Mouse (Mus musculus): ENCODE data around the gene Rab7b. TPM values are rescaled to one million over a fixed set of nuclear protein-coding genes. Genes with fewer than 3 reads are reported as not detected.

Rab7b gene
- polyA plus RNA-seq, 1 experiment from 2014 or later, result 1.4 TPM

DNA sequence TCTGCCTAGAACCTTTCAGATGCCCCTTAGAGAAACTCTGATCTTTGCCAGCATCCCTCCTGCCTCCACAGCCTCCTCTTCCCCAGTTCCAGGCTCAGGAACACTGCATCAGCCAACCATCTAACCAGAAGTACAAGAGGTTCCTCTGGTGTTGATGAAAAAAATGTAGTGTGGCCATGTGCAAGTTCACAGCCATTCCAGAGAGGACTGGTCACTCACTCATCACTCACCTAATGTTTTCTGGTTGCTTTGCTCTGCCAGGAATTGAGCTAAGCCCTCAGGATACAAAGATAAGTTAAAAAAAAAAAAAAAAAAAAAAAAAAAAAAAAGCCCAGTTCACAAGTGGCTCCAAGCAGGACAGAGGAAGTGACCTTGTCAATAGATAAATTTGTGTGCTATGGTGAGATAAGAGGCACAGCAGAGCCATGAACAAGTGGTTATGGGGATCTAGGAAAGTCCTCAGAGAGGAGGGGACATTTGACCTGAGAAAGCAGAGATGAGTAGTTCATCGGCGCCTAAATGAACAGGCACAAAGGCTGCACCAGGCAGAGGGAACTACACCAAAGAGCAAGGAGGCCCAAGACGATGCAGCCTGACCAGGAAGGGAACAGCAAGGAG is 65.8 kb downstream of the Rab7b start:
- ATAC-seq (ENCODE audit: low FRiP score, low TSS enrichment), result no peak
- 57% methylated on average over 3 of the region's 3 CpGs for WGBS
- H3K9me3 ChIP-seq (ENCODE audit: control insufficient read depth, low read length), result no peaks in the 10 kb centered on the region
- no peak overlapping the region for H3K4me2 ChIP-seq (replicated peaks; ENCODE audit: low read depth, low read length)
- H3K27ac ChIP-seq (ENCODE audit: low read depth, low read length), result no peak overlapping the region
- H3K4me3 ChIP-seq (ENCODE audit: low read length), result no peak overlapping the region
- no peaks in the 10 kb centered on the region for H3K36me3 ChIP-seq (ENCODE audit: control insufficient read depth, insufficient read depth, low read length)
- H3K27me3 ChIP-seq (ENCODE audit: control insufficient read depth, insufficient read depth, low read length), result no peaks in the 10 kb centered on the region
- no peaks in the 10 kb centered on the region for H3K4me1 ChIP-seq (ENCODE audit: control insufficient read depth, insufficient read depth, low read length)
- no peak overlapping the region for H3K9ac ChIP-seq (ENCODE audit: low read depth, low read length)

- WGBS, result 90% methylated on average over 4 of the region's 4 CpGs
- Histone ChIP-seq H3K9ac (ENCODE audit: low read depth, low read length) (no peak overlapping the region), H3K4me1 (ENCODE audit: control insufficient read depth, insufficient read depth, low read length) (no peaks in the 10 kb centered on the region), H3K36me3 (ENCODE audit: control insufficient read depth, insufficient read depth, low read length) (no peaks in the 10 kb centered on the region), H3K27ac (ENCODE audit: low read depth, low read length) (no peak overlapping the region), H3K4me3 (ENCODE audit: low read length) (no peak overlapping the region), H3K9me3 (ENCODE audit: control insufficient read depth, low read length) (no peaks in the 10 kb centered on the region), H3K4me2 (replicated peaks; ENCODE audit: low read depth, low read length) (no peak overlapping the region), H3K27me3 (ENCODE audit: control insufficient read depth, insufficient read depth, low read length) (no peaks in the 10 kb centered on the region)
- ATAC-seq (ENCODE audit: low FRiP score, low TSS enrichment), result no peak
Measured at GRCm38 (mm10) chr1:131754916-131755315, 66.4 kb downstream of the Rab7b start.

- ATAC-seq (ENCODE audit: low FRiP score, low TSS enrichment), result no peak
Measured at GRCm38 (mm10) chr1:131757211-131757610, 68.7 kb downstream of the Rab7b start.

DNA sequence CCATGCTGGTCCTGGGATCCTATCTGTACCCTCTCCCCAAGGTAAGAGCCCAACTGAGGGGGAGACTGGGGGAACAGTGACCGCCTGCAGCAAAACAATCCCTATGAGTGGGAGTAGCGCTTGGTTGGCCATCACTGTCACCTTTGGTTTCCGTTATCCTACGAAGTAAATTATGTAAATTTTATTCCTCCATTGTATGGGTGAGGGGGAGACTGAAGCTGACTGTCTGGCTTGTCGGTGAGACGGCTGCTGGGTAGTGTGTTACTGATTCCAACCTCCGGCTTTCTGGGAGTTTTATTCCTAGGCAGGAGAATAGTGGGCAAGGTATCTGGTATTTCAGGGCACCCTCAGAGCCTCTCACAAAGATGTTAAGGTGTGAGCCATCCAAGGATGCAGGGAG is 70.3 kb downstream of the Rab7b start:
- no peak overlapping the region for H3K4me2 ChIP-seq (replicated peaks; ENCODE audit: low read depth, low read length)
- H3K4me3 ChIP-seq (ENCODE audit: low read length), result no peak overlapping the region
- H3K9me3 ChIP-seq (ENCODE audit: control insufficient read depth, low read length), result no peaks in the 10 kb centered on the region
- H3K36me3 ChIP-seq (ENCODE audit: control insufficient read depth, insufficient read depth, low read length), result no peaks in the 10 kb centered on the region
- 58% methylated on average over 7 of the region's 7 CpGs for WGBS
- no peaks in the 10 kb centered on the region for H3K4me1 ChIP-seq (ENCODE audit: control insufficient read depth, insufficient read depth, low read length)
- H3K27me3 ChIP-seq (ENCODE audit: control insufficient read depth, insufficient read depth, low read length), result no peaks in the 10 kb centered on the region
- no peak overlapping the region for H3K27ac ChIP-seq (ENCODE audit: low read depth, low read length)
- no peak for ATAC-seq (ENCODE audit: low FRiP score, low TSS enrichment)
- no peak overlapping the region for H3K9ac ChIP-seq (ENCODE audit: low read depth, low read length)

More at GRCm38 (mm10) chr1:131757211-131757610, 68.7 kb downstream of the Rab7b start:
- WGBS, result 93% methylated on average over 6 of the region's 6 CpGs
- H3K27ac ChIP-seq (ENCODE audit: low read depth, low read length), result no peak overlapping the region
- H3K36me3 ChIP-seq (ENCODE audit: control insufficient read depth, insufficient read depth, low read length), result no peaks in the 10 kb centered on the region
- H3K9me3 ChIP-seq (ENCODE audit: control insufficient read depth, low read length), result no peaks in the 10 kb centered on the region
- H3K9ac ChIP-seq (ENCODE audit: low read depth, low read length), result no peak overlapping the region
- H3K4me1 ChIP-seq (ENCODE audit: control insufficient read depth, insufficient read depth, low read length), result no peaks in the 10 kb centered on the region
- H3K4me2 ChIP-seq (replicated peaks; ENCODE audit: low read depth, low read length), result no peak overlapping the region
- no peaks in the 10 kb centered on the region for H3K27me3 ChIP-seq (ENCODE audit: control insufficient read depth, insufficient read depth, low read length)
- H3K4me3 ChIP-seq (ENCODE audit: low read length), result no peak overlapping the region

DNA sequence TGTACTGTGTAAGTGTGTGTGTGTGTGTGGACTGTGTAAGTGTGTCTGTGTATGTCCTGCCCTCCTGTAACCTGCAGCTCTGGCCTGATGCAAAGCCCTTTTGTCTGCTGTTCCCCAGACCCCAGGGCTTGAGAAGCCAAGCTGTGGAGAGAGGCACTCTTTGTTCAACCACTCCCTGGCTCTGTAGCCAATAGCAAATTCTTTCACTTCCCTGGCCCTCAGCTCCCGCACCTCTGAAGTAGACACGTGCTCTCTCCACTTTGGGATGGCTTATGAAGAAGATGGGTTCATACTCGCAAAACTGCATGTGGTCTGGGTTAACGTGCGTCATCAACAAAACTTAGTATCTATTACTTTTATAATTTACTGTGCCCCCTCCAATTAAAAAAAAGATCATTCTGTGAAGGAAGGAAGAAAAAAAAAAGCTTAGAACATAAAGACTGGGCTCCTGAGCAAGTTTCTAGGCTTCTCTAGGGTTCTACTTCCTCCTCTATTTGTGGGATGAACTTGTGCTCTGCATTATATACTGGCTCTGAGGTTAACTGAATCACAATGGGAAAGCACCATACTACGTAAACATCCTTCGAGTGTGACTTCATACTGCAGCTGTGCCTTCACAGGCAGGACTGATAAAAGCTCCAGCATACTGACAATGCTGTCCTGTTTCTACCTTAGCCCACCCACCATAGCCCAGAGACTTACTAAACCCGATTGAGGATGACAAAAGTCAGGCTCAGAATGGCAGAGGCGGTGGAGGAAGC is 71.4 kb downstream of the Rab7b start:
- H3K4me2 ChIP-seq (replicated peaks; ENCODE audit: low read depth, low read length), result no peak overlapping the region
- no peak overlapping the region for H3K4me3 ChIP-seq (ENCODE audit: low read length)
- H3K27ac ChIP-seq (ENCODE audit: low read depth, low read length), result no peak overlapping the region
- WGBS, result 79% methylated on average over 9 of the region's 9 CpGs
- no peaks in the 10 kb centered on the region for H3K36me3 ChIP-seq (ENCODE audit: control insufficient read depth, insufficient read depth, low read length)
- no peak overlapping the region for H3K9ac ChIP-seq (ENCODE audit: low read depth, low read length)
- ATAC-seq (ENCODE audit: low FRiP score, low TSS enrichment), result no peak
- H3K27me3 ChIP-seq (ENCODE audit: control insufficient read depth, insufficient read depth, low read length), result no peaks in the 10 kb centered on the region
- no peaks in the 10 kb centered on the region for H3K4me1 ChIP-seq (ENCODE audit: control insufficient read depth, insufficient read depth, low read length)
- H3K9me3 ChIP-seq (ENCODE audit: control insufficient read depth, low read length), result no peaks in the 10 kb centered on the region

DNA sequence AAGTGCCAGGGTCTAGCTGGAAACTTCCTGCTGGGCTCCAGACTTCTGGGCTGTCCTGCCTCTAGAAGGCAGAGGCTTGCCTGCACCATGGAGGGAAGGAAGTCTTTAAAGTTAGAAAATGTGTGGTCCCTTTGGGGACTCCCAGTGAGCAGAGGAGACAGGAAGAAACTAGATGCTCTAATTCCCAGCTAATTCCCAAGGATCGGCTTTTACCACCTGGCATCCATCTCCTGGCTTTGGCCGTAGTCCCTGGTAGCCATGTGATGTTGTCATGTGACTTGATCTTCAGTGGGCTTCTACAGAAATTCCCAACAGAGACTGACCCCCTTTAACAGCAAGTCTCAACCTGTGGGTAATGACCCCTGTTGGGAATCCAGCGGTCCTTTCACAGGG is 71.9 kb downstream of the Rab7b start:
- 87% methylated on average over 3 of the region's 3 CpGs for WGBS
- H3K4me1 ChIP-seq (ENCODE audit: control insufficient read depth, insufficient read depth, low read length), result no peaks in the 10 kb centered on the region
- no peak for ATAC-seq (ENCODE audit: low FRiP score, low TSS enrichment)
- no peak overlapping the region for H3K27ac ChIP-seq (ENCODE audit: low read depth, low read length)
- no peak overlapping the region for H3K4me3 ChIP-seq (ENCODE audit: low read length)
- no peaks in the 10 kb centered on the region for H3K27me3 ChIP-seq (ENCODE audit: control insufficient read depth, insufficient read depth, low read length)
- H3K4me2 ChIP-seq (replicated peaks; ENCODE audit: low read depth, low read length), result no peak overlapping the region
- no peaks in the 10 kb centered on the region for H3K9me3 ChIP-seq (ENCODE audit: control insufficient read depth, low read length)
- H3K9ac ChIP-seq (ENCODE audit: low read depth, low read length), result no peak overlapping the region
- H3K36me3 ChIP-seq (ENCODE audit: control insufficient read depth, insufficient read depth, low read length), result no peaks in the 10 kb centered on the region

DNA sequence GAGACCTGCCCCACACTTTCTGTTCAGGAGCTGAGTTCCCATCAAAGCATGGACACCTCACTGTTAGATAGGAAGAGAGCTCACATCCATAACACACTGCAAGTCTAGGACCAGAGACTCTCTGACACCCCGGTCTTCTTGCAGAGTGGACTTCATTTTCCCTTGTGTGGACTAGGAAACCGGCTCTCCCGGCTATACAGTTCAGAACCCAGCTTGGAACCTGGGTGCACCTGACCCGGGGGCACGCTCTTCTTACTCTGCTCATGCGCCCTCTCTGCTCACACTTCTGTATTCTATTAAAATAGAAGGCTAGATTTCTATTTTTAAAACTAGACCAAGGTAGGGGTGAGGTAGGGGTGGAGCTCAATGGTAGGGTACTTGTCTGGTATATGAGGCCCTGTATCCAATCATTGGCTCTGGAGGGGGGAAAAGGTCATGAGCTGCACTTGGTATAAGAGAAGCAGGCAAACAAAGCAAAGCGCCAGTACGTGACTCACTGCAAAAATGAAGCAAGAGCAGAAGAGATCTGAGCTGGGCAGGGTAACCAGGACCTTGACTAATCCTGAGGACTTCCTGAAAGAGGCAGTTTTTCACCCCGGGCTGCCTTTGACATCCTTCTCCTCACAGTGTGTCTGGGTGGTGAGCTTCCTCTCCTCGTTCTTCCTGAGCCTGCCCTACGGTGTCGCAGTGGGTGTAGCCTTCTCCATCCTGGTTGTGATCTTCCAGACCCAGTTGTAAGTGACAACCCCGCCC is 72.8 kb downstream of the Rab7b start:
- H3K36me3 ChIP-seq (ENCODE audit: control insufficient read depth, insufficient read depth, low read length), result no peaks in the 10 kb centered on the region
- no peaks in the 10 kb centered on the region for H3K27me3 ChIP-seq (ENCODE audit: control insufficient read depth, insufficient read depth, low read length)
- no peaks in the 10 kb centered on the region for H3K4me1 ChIP-seq (ENCODE audit: control insufficient read depth, insufficient read depth, low read length)
- H3K9me3 ChIP-seq (ENCODE audit: control insufficient read depth, low read length), result no peaks in the 10 kb centered on the region
- no peak overlapping the region for H3K4me2 ChIP-seq (replicated peaks; ENCODE audit: low read depth, low read length)
- H3K4me3 ChIP-seq (ENCODE audit: low read length), result no peak overlapping the region
- WGBS, result 81% methylated on average over 13 of the region's 13 CpGs
- no peak overlapping the region for H3K27ac ChIP-seq (ENCODE audit: low read depth, low read length)
- H3K9ac ChIP-seq (ENCODE audit: low read depth, low read length), result no peak overlapping the region
- no peak for ATAC-seq (ENCODE audit: low FRiP score, low TSS enrichment)

DNA sequence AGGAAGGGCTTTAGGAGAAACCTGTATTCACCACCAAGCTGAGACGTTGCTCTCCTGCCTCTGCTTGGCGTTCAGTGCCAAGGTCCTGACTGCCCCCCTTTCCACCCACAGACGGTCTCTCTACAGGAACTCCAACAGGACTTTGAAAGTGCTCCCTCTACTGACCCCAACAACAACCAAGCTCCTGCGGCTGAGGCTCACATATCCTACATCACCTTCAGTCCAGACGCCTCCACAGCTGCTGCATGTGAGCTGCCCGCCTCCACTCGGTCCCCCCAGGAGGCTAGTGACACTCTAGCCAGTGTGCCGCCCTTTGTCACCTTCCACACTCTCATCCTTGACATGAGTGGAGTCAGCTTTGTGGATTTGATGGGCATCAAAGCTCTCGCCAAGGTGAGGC is 75.2 kb downstream of the Rab7b start:
- H3K27me3 ChIP-seq (ENCODE audit: control insufficient read depth, insufficient read depth, low read length), result no peaks in the 10 kb centered on the region
- H3K4me2 ChIP-seq (replicated peaks; ENCODE audit: low read depth, low read length), result no peak overlapping the region
- H3K9me3 ChIP-seq (ENCODE audit: control insufficient read depth, low read length), result no peaks in the 10 kb centered on the region
- 50% methylated on average over 9 of the region's 9 CpGs for WGBS
- ATAC-seq (ENCODE audit: low FRiP score, low TSS enrichment), result no peak
- H3K4me1 ChIP-seq (ENCODE audit: control insufficient read depth, insufficient read depth, low read length), result no peaks in the 10 kb centered on the region
- H3K36me3 ChIP-seq (ENCODE audit: control insufficient read depth, insufficient read depth, low read length), result no peaks in the 10 kb centered on the region
- H3K9ac ChIP-seq (ENCODE audit: low read depth, low read length), result no peak overlapping the region
- no peak overlapping the region for H3K4me3 ChIP-seq (ENCODE audit: low read length)
- H3K27ac ChIP-seq (ENCODE audit: low read depth, low read length), result no peak overlapping the region
